Mouse (Mus musculus): Measurements from ENCODE around the gene Mapk8ip2. TPM values are rescaled to one million over a fixed set of nuclear protein-coding genes. Genes with fewer than 3 reads are reported as not detected.

The Mapk8ip2 gene
- total and polyA plus RNA-seq, 3 experiments = 0.04 TPM; not detected in 2

- Histone ChIP-seq H3K9me3 (replicated peaks; ENCODE audit: low read length) (no peaks in the 10 kb centered on the region), H3K4me3 (replicated peaks in 1 of 3; ENCODE audit: low read depth in 2 of 3, low read length in 2 of 3, poor library complexity in 1 of 3) (no peak overlapping the region), H3K79me2 (replicated peaks; ENCODE audit: control insufficient read depth, extremely low read depth, insufficient read depth, poor library complexity, severe bottlenecking) (no peaks in the 10 kb centered on the region), H3K36me3 (replicated peaks in 1 of 2; ENCODE audit: control insufficient read depth in 1 of 2, insufficient read depth in 1 of 2, low read length in 1 of 2) (no peaks in the 10 kb centered on the region), H3K4me2 (ENCODE audit: insufficient read depth, low read depth, poor library complexity, severe bottlenecking) (no peak overlapping the region), H3K27ac (ENCODE audit: insufficient read depth, low read depth) (no peak overlapping the region), H3K9ac (ENCODE audit: insufficient read depth, low read depth) (no peak overlapping the region), H3K4me1 (ENCODE audit: control insufficient read depth in 1 of 2, insufficient read depth in 2 of 2) (no peaks in the 10 kb centered on the region), H3K27me3 (replicated peaks) (peaks cover 27% of the 10 kb centered on the region)
- no peak for DNase-seq (ENCODE audit: extremely low read depth)
- dilution Hi-C loops (cut with MboI; ENCODE audit: extremely low pct_ligation_motif_present, extremely low pct_unique_long_range_greater_than_20kb, low sequenced_read_pairs) (no loop called here), in situ Hi-C loops (cut with MboI; ENCODE audit: low pct_ligation_motif_present, low pct_unique_long_range_greater_than_20kb, low sequenced_read_pairs) (no loop called here)
- TF ChIP-seq E2F4 (IDR thresholded peaks at IDR 0.05; ENCODE audit: insufficient replicate concordance, low read depth, low read length) (no peak), JUN (IDR thresholded peaks at IDR 0.05; ENCODE audit: insufficient read depth, low read depth, low read length) (no peak), MYC (IDR thresholded peaks at IDR 0.05; ENCODE audit: low read depth, low read length) (no peak), CHD1 (IDR thresholded peaks at IDR 0.05; ENCODE audit: low read depth, low read length) (no peak), BHLHE40 (IDR thresholded peaks at IDR 0.05; ENCODE audit: low read depth, low read length) (no peak), MXI1 (IDR thresholded peaks at IDR 0.05; ENCODE audit: low read depth, low read length) (no peak), JUND (conservative IDR thresholded peaks at IDR 0.05; ENCODE audit: low read depth, low read length) (no peak), ZMIZ1 (IDR thresholded peaks at IDR 0.05; ENCODE audit: low read depth, low read length) (no peak), ZKSCAN1 (IDR thresholded peaks at IDR 0.05; ENCODE audit: borderline replicate concordance, low read depth, low read length) (no peak)
Measured at GRCm38 (mm10) chr15:89507751-89508150, 54.0 kb downstream of the Mapk8ip2 start.

DNA sequence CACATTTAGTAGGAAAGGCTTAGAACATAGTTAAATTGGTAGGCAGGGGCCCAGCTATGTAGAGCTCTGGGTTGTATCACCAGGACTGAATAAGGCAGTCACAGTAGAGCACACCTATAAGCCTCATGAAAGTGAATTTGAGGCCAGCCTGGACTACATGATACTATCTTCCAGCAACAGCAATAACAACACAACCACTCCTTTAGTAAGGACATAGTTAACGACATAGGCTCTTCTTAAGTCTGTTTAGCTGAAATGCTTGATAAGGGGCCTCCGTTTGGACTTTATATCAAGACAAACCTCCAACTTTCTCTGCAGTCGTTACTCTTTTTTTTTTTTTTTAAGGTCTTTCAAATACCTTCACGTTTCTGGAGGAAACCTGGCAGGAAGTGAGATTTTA lies 59.0 kb downstream of the Mapk8ip2 start:
- dilution Hi-C loops (cut with MboI; ENCODE audit: extremely low pct_ligation_motif_present, extremely low pct_unique_long_range_greater_than_20kb, low sequenced_read_pairs) (no loop called here), in situ Hi-C loops (cut with MboI; ENCODE audit: low pct_ligation_motif_present, low pct_unique_long_range_greater_than_20kb, low sequenced_read_pairs) (no loop called here)
- TF ChIP-seq CTCF (conservative IDR thresholded peaks at IDR 0.05 in 1 of 2, IDR thresholded peaks at IDR 0.05 in 1 of 2; ENCODE audit: low read depth in 2 of 2, low read length in 2 of 2) = no peak
- no peak for TF ChIP-seq MAZ (IDR thresholded peaks at IDR 0.05; ENCODE audit: low read depth, low read length)
- TF ChIP-seq RAD21 (IDR thresholded peaks at IDR 0.05; ENCODE audit: low read depth, low read length) = no peak
- no peak for TF ChIP-seq POLR2A (IDR thresholded peaks at IDR 0.05; ENCODE audit: low read depth, low read length)
- TF ChIP-seq SIN3A (IDR thresholded peaks at IDR 0.05; ENCODE audit: low read length) = no peak
- TF ChIP-seq MAX (IDR thresholded peaks at IDR 0.05; ENCODE audit: low read length) = no peak
- TF ChIP-seq ZKSCAN1 (IDR thresholded peaks at IDR 0.05; ENCODE audit: borderline replicate concordance, low read depth, low read length) = no peak
- no peak for TF ChIP-seq USF1 (IDR thresholded peaks at IDR 0.05; ENCODE audit: low read depth, low read length)
- no peak for TF ChIP-seq MEF2A (IDR thresholded peaks at IDR 0.05; ENCODE audit: borderline replicate concordance, low read depth, low read length)
- no peak for TF ChIP-seq TBP (conservative IDR thresholded peaks at IDR 0.05; ENCODE audit: low read depth, low read length)
- no peak for TF ChIP-seq POLR2AphosphoS2 (IDR thresholded peaks at IDR 0.05; ENCODE audit: low read depth, low read length)
- no peak for TF ChIP-seq USF2 (conservative IDR thresholded peaks at IDR 0.05; ENCODE audit: low read depth, low read length)
- TF ChIP-seq NELFE (IDR thresholded peaks at IDR 0.05; ENCODE audit: low read depth, low read length) = no peak
- Histone ChIP-seq H3K27ac (ENCODE audit: insufficient read depth, low read depth) (no peak overlapping the region), H3K36me3 (replicated peaks in 1 of 2; ENCODE audit: control insufficient read depth in 1 of 2, insufficient read depth in 1 of 2, low read length in 1 of 2) (no peaks in the 10 kb centered on the region), H3K4me1 (ENCODE audit: control insufficient read depth in 1 of 2, insufficient read depth in 2 of 2) (0 out of 4 replicates have a peak, but pooled peaks cover 0 to 2% of the 10 kb centered on the region in 2 experiments), H3K4me3 (replicated peaks in 1 of 3; ENCODE audit: low read depth in 2 of 3, low read length in 2 of 3, poor library complexity in 1 of 3) (no peak overlapping the region), H3K9me3 (replicated peaks; ENCODE audit: low read length) (no peaks in the 10 kb centered on the region), H3K4me2 (ENCODE audit: insufficient read depth, low read depth, poor library complexity, severe bottlenecking) (no peak overlapping the region), H3K27me3 (replicated peaks) (peaks cover 20% of the 10 kb centered on the region), H3K79me2 (replicated peaks; ENCODE audit: control insufficient read depth, extremely low read depth, insufficient read depth, poor library complexity, severe bottlenecking) (no peaks in the 10 kb centered on the region), H3K9ac (ENCODE audit: insufficient read depth, low read depth) (no peak overlapping the region)
- no peak for DNase-seq (ENCODE audit: extremely low read depth)

Other genes with a start within 250 kb of the Mapk8ip2 start
- 10.0 and 14.7 TPM in 2 replicates for gene Ppp6r2, start 242.4 kb upstream of the Mapk8ip2 start, total RNA-seq (2012; rRNA removed)
- gene Ppp6r2, start 242.4 kb upstream of the Mapk8ip2 start, total RNA-seq (2014; rRNA removed) = 5.8 and 8.7 TPM in 2 replicates
- 6.8 and 10.3 TPM in 2 replicates for gene Ppp6r2, start 242.4 kb upstream of the Mapk8ip2 start, polyA plus RNA-seq (2012; ENCODE audit: insufficient read length, low read depth)
- gene Sbf1, start 138.6 kb upstream of the Mapk8ip2 start, total RNA-seq (2012; rRNA removed) = 64.6 and 79.1 TPM in 2 replicates
- 22.6 and 34.6 TPM in 2 replicates for gene Sbf1, start 138.6 kb upstream of the Mapk8ip2 start, total RNA-seq (2014; rRNA removed)
- gene Sbf1, start 138.6 kb upstream of the Mapk8ip2 start, polyA plus RNA-seq (2012; ENCODE audit: insufficient read length, low read depth) = 65.3 and 69.3 TPM in 2 replicates
- gene Adm2, start 131.2 kb upstream of the Mapk8ip2 start, total RNA-seq (2012; rRNA removed) = 1.8 and 4.5 TPM in 2 replicates
- 0.18 and 0.23 TPM in 2 replicates for gene Adm2, start 131.2 kb upstream of the Mapk8ip2 start, total RNA-seq (2014; rRNA removed)
- 0.66 and 0.82 TPM in 2 replicates for gene Adm2, start 131.2 kb upstream of the Mapk8ip2 start, polyA plus RNA-seq (2012; ENCODE audit: insufficient read length, low read depth)
- not detected in 2 replicates for gene Miox, start 119.5 kb upstream of the Mapk8ip2 start, total RNA-seq (2012; rRNA removed)
- not detected in 2 replicates for gene Miox, start 119.5 kb upstream of the Mapk8ip2 start, total RNA-seq (2014; rRNA removed)
- not detected in 2 replicates for gene Miox, start 119.5 kb upstream of the Mapk8ip2 start, polyA plus RNA-seq (2012; ENCODE audit: insufficient read length, low read depth)
- 18.5 and 18.8 TPM in 2 replicates for gene Lmf2, start 98.3 kb upstream of the Mapk8ip2 start, total RNA-seq (2012; rRNA removed)
- gene Lmf2, start 98.3 kb upstream of the Mapk8ip2 start, total RNA-seq (2014; rRNA removed) = 9.1 and 9.9 TPM in 2 replicates
- gene Lmf2, start 98.3 kb upstream of the Mapk8ip2 start, polyA plus RNA-seq (2012; ENCODE audit: insufficient read length, low read depth) = 28.2 and 36.2 TPM in 2 replicates
- 134 and 151 TPM in 2 replicates for gene Ncaph2, start 98.2 kb upstream of the Mapk8ip2 start, total RNA-seq (2012; rRNA removed)
- gene Ncaph2, start 98.2 kb upstream of the Mapk8ip2 start, total RNA-seq (2014; rRNA removed) = 106 and 108 TPM in 2 replicates
- 95.4 and 122 TPM in 2 replicates for gene Ncaph2, start 98.2 kb upstream of the Mapk8ip2 start, polyA plus RNA-seq (2012; ENCODE audit: insufficient read length, low read depth)
- gene Sco2, start 80.1 kb upstream of the Mapk8ip2 start, total RNA-seq (2012; rRNA removed) = 34.7 and 35.7 TPM in 2 replicates
- gene Sco2, start 80.1 kb upstream of the Mapk8ip2 start, total RNA-seq (2014; rRNA removed) = 24.9 and 27.2 TPM in 2 replicates
- 12.3 and 17.1 TPM in 2 replicates for gene Sco2, start 80.1 kb upstream of the Mapk8ip2 start, polyA plus RNA-seq (2012; ENCODE audit: insufficient read length, low read depth)
- gene Tymp, start 76.9 kb upstream of the Mapk8ip2 start, total RNA-seq (2012; rRNA removed) = 1.1 and 1.4 TPM in 2 replicates
- 2.3 and 2.4 TPM in 2 replicates for gene Tymp, start 76.9 kb upstream of the Mapk8ip2 start, total RNA-seq (2014; rRNA removed)
- gene Tymp, start 76.9 kb upstream of the Mapk8ip2 start, polyA plus RNA-seq (2012; ENCODE audit: insufficient read length, low read depth) = 1.1 and 1.5 TPM in 2 replicates
- gene Odf3b, start 74.6 kb upstream of the Mapk8ip2 start, total RNA-seq (2012; rRNA removed) = not detected in 2 replicates
- not detected in 2 replicates for gene Odf3b, start 74.6 kb upstream of the Mapk8ip2 start, total RNA-seq (2014; rRNA removed)
- gene Odf3b, start 74.6 kb upstream of the Mapk8ip2 start, polyA plus RNA-seq (2012; ENCODE audit: insufficient read length, low read depth) = not detected in 2 replicates
- not detected in 2 replicates for gene Klhdc7b, start 69.0 kb upstream of the Mapk8ip2 start, total RNA-seq (2012; rRNA removed)
- not detected in 2 replicates for gene Klhdc7b, start 69.0 kb upstream of the Mapk8ip2 start, total RNA-seq (2014; rRNA removed)
- gene Klhdc7b, start 69.0 kb upstream of the Mapk8ip2 start, polyA plus RNA-seq (2012; ENCODE audit: insufficient read length, low read depth) = not detected in 2 replicates
- gene Syce3, start 43.4 kb upstream of the Mapk8ip2 start, total RNA-seq (2012; rRNA removed) = not detected in 2 replicates
- not detected in 2 replicates for gene Syce3, start 43.4 kb upstream of the Mapk8ip2 start, total RNA-seq (2014; rRNA removed)
- gene Syce3, start 43.4 kb upstream of the Mapk8ip2 start, polyA plus RNA-seq (2012; ENCODE audit: insufficient read length, low read depth) = not detected in 2 replicates
- 1.6 and 2.1 TPM in 2 replicates for gene Cpt1b, start 28.1 kb upstream of the Mapk8ip2 start, total RNA-seq (2012; rRNA removed)
- gene Cpt1b, start 28.1 kb upstream of the Mapk8ip2 start, total RNA-seq (2014; rRNA removed) = 1.2 and 1.5 TPM in 2 replicates
- gene Cpt1b, start 28.1 kb upstream of the Mapk8ip2 start, polyA plus RNA-seq (2012; ENCODE audit: insufficient read length, low read depth) = 0.44 and 2.1 TPM in 2 replicates
- gene C730034F03Rik, start 24.3 kb upstream of the Mapk8ip2 start, total RNA-seq (2012; rRNA removed) = 3.6 and 6.3 TPM in 2 replicates
- 0.35 and 0.36 TPM in 2 replicates for gene C730034F03Rik, start 24.3 kb upstream of the Mapk8ip2 start, total RNA-seq (2014; rRNA removed)
- 0.44 and 1.1 TPM in 2 replicates for gene C730034F03Rik, start 24.3 kb upstream of the Mapk8ip2 start, polyA plus RNA-seq (2012; ENCODE audit: insufficient read length, low read depth)
- 0.13 and 0.34 TPM in 2 replicates for gene Gm44502, start 24.2 kb upstream of the Mapk8ip2 start, total RNA-seq (2012; rRNA removed)
- 0.15 TPM in 1 of 2 replicates, not detected in the other for gene Gm44502, start 24.2 kb upstream of the Mapk8ip2 start, total RNA-seq (2014; rRNA removed)
- gene Gm44502, start 24.2 kb upstream of the Mapk8ip2 start, polyA plus RNA-seq (2012; ENCODE audit: insufficient read length, low read depth) = 1.9 TPM in 1 of 2 replicates, not detected in the other
- gene Chkb, start 24.0 kb upstream of the Mapk8ip2 start, total RNA-seq (2012; rRNA removed) = 24.0 and 26.4 TPM in 2 replicates
- 21.1 and 25.9 TPM in 2 replicates for gene Chkb, start 24.0 kb upstream of the Mapk8ip2 start, total RNA-seq (2014; rRNA removed)
- 25.0 and 31.8 TPM in 2 replicates for gene Chkb, start 24.0 kb upstream of the Mapk8ip2 start, polyA plus RNA-seq (2012; ENCODE audit: insufficient read length, low read depth)
- 6.3 and 9.3 TPM in 2 replicates for gene Arsa, start 23.5 kb downstream of the Mapk8ip2 start, total RNA-seq (2012; rRNA removed)
- 8.3 and 10.3 TPM in 2 replicates for gene Arsa, start 23.5 kb downstream of the Mapk8ip2 start, total RNA-seq (2014; rRNA removed)
- gene Arsa, start 23.5 kb downstream of the Mapk8ip2 start, polyA plus RNA-seq (2012; ENCODE audit: insufficient read length, low read depth) = 9.5 and 9.9 TPM in 2 replicates
- not detected in 2 replicates for gene Shank3, start 45.7 kb downstream of the Mapk8ip2 start, total RNA-seq (2012; rRNA removed)
- not detected in 2 replicates for gene Shank3, start 45.7 kb downstream of the Mapk8ip2 start, total RNA-seq (2014; rRNA removed)
- gene Shank3, start 45.7 kb downstream of the Mapk8ip2 start, polyA plus RNA-seq (2012; ENCODE audit: insufficient read length, low read depth) = not detected in 2 replicates
- gene Acr, start 114.4 kb downstream of the Mapk8ip2 start, total RNA-seq (2012; rRNA removed) = not detected in 2 replicates
- gene Acr, start 114.4 kb downstream of the Mapk8ip2 start, total RNA-seq (2014; rRNA removed) = not detected in 2 replicates
- not detected in 2 replicates for gene Acr, start 114.4 kb downstream of the Mapk8ip2 start, polyA plus RNA-seq (2012; ENCODE audit: insufficient read length, low read depth)
- 2.7 and 3.4 TPM in 2 replicates for gene Rabl2, start 138.0 kb downstream of the Mapk8ip2 start, total RNA-seq (2012; rRNA removed)
- 2.6 and 2.9 TPM in 2 replicates for gene Rabl2, start 138.0 kb downstream of the Mapk8ip2 start, total RNA-seq (2014; rRNA removed)
- 5.8 and 8.7 TPM in 2 replicates for gene Rabl2, start 138.0 kb downstream of the Mapk8ip2 start, polyA plus RNA-seq (2012; ENCODE audit: insufficient read length, low read depth)